In genomic region chr14:61834291-61834936, GRCm38 (mm10) we compare ENCODE assay signal across 14 mouse cellular contexts.
DNase-seq lines count a peak whose midpoint lies in the region; ATAC-seq and TF ChIP-seq lines count a peak whose summit lies in the region.
"Had no signal": no experiment of that assay in that cellular context is flagged by ENCODE, and none has a peak within 500 bp of the region (broad histone marks: within the 10 kb centered on the region; RNA-seq: fewer than 3 reads in every experiment).

No protein-coding gene starts in this region.

- H3K9ac ChIP-seq in embryonic facial prominence, embryonic 13.5 days = no peak overlapping the region
- H3K9ac ChIP-seq in lung, embryonic 14.5 days = no peak overlapping the region
- no peak overlapping the region for H3K9ac ChIP-seq in intestine, embryonic 15.5 days
- no peak overlapping the region for H3K9ac ChIP-seq in hindbrain, embryonic 11.5 days (ENCODE audit: low read depth, low read length)
- H3K9ac ChIP-seq: forebrain, embryonic 13.5 days; neural tube, embryonic 15.5 days had no signal

- peak; percentile 62; the same call in 1 of the 2 replicates for ATAC-seq in embryonic facial prominence, embryonic 13.5 days (ENCODE audit: insufficient number of reproducible peaks, insufficient read depth, low FRiP score, low TSS enrichment, low read depth)
- peak; percentile 82 for ATAC-seq in lung, embryonic 14.5 days (ENCODE audit: insufficient read depth)
- peak; percentile 66; the same call in 1 of the 2 replicates for ATAC-seq in intestine, embryonic 15.5 days
- ATAC-seq in hindbrain, embryonic 11.5 days (ENCODE audit: low FRiP score) = no peak
- ATAC-seq: forebrain, embryonic 13.5 days had no signal

- no peak overlapping the region for H3K4me3 ChIP-seq in embryonic facial prominence, embryonic 13.5 days
- no peak overlapping the region for H3K4me3 ChIP-seq in embryonic facial prominence, embryonic 10.5 days
- H3K4me3 ChIP-seq in lung, embryonic 14.5 days (ENCODE audit: low read depth, low read length) = no peak overlapping the region
- H3K4me3 ChIP-seq in intestine, embryonic 15.5 days (replicated peaks) = no peak overlapping the region
- H3K4me3 ChIP-seq in hindbrain, embryonic 11.5 days (ENCODE audit: low read depth, low read length) = no peak overlapping the region
- H3K4me3 ChIP-seq: forebrain, embryonic 13.5 days; neural tube, embryonic 15.5 days had no signal

- no peak for DNase-seq in embryonic facial prominence, embryonic 10.5 days (ENCODE audit: low spot score)
- DNase-seq in lung, embryonic 14.5 days = peak; percentile 78
- DNase-seq in lung, postnatal 25 days (ENCODE audit: low spot score) = no peak
- DNase-seq in splenic B cell, adult 2 months (ENCODE audit: low read depth, low spot score) = peak; percentile 16
- DNase-seq in cerebellum, adult 9-11 months = no peak
- DNase-seq in hindbrain, embryonic 11.5 days (ENCODE audit: low spot score) = no peak
- DNase-seq: adrenal gland, postnatal 36 days; cerebellum, postnatal 36 days; midbrain, embryonic 14.5 days had no signal

- TF ChIP-seq CTCF in lung, embryonic 14.5 days (IDR thresholded peaks at IDR 0.05; ENCODE audit: low read depth) = no peak

- WGBS in embryonic facial prominence, embryonic 13.5 days = 60% methylated on average over 8 of the region's 8 CpGs
- WGBS in embryonic facial prominence, embryonic 10.5 days = 71% methylated on average over 8 of the region's 8 CpGs
- WGBS in lung, embryonic 14.5 days = 20% methylated on average over 8 of the region's 8 CpGs
- WGBS in intestine, embryonic 15.5 days = 43% methylated on average over 8 of the region's 8 CpGs
- 70% methylated on average over 8 of the region's 8 CpGs for WGBS in hindbrain, embryonic 11.5 days

- H3K27me3 ChIP-seq in embryonic facial prominence, embryonic 13.5 days = no peaks in the 10 kb centered on the region
- no peaks in the 10 kb centered on the region for H3K27me3 ChIP-seq in embryonic facial prominence, embryonic 10.5 days (replicated peaks; ENCODE audit: low read depth, poor library complexity, severe bottlenecking)
- H3K27me3 ChIP-seq in lung, embryonic 14.5 days (ENCODE audit: insufficient read depth, low read length) = no peaks in the 10 kb centered on the region
- H3K27me3 ChIP-seq in intestine, embryonic 15.5 days (replicated peaks) = no peaks in the 10 kb centered on the region
- H3K27me3 ChIP-seq in splenic B cell, adult 2 months (ENCODE audit: control insufficient read depth, insufficient read depth, low read length, poor library complexity, severe bottlenecking) = no peaks in the 10 kb centered on the region
- H3K27me3 ChIP-seq in hindbrain, embryonic 11.5 days (ENCODE audit: control insufficient read depth, insufficient read depth, low read length) = no peaks in the 10 kb centered on the region
- H3K27me3 ChIP-seq: forebrain, embryonic 13.5 days; neural tube, embryonic 15.5 days had no signal

- no peak overlapping the region for H3K27ac ChIP-seq in embryonic facial prominence, embryonic 13.5 days
- no peak overlapping the region for H3K27ac ChIP-seq in embryonic facial prominence, embryonic 10.5 days (replicated peaks)
- H3K27ac ChIP-seq in lung, embryonic 14.5 days (ENCODE audit: low read depth) = no peak overlapping the region
- 0 out of 2 replicates have a peak overlapping the region, but pooled peaks have one; percentile 48 for H3K27ac ChIP-seq in intestine, embryonic 15.5 days
- H3K27ac ChIP-seq in hindbrain, embryonic 11.5 days (ENCODE audit: low read depth, low read length) = no peak overlapping the region
- H3K27ac ChIP-seq: forebrain, embryonic 13.5 days; neural tube, embryonic 15.5 days had no signal

- H3K36me3 ChIP-seq in embryonic facial prominence, embryonic 13.5 days = no peaks in the 10 kb centered on the region
- H3K36me3 ChIP-seq in embryonic facial prominence, embryonic 10.5 days (replicated peaks) = no peaks in the 10 kb centered on the region
- no peaks in the 10 kb centered on the region for H3K36me3 ChIP-seq in lung, embryonic 14.5 days (ENCODE audit: insufficient read depth)
- no peaks in the 10 kb centered on the region for H3K36me3 ChIP-seq in intestine, embryonic 15.5 days
- H3K36me3 ChIP-seq in splenic B cell, adult 2 months (ENCODE audit: control insufficient read depth, insufficient read depth, low read length, poor library complexity, severe bottlenecking) = no peaks in the 10 kb centered on the region
- H3K36me3 ChIP-seq in hindbrain, embryonic 11.5 days (ENCODE audit: control insufficient read depth, insufficient read depth, low read length) = no peaks in the 10 kb centered on the region
- H3K36me3 ChIP-seq: neural tube, embryonic 15.5 days had no signal

- H3K4me2 ChIP-seq in embryonic facial prominence, embryonic 13.5 days = no peak overlapping the region
- H3K4me2 ChIP-seq in lung, embryonic 14.5 days = 0 out of 2 replicates have a peak overlapping the region, but pooled peaks have one; percentile 2
- H3K4me2 ChIP-seq in intestine, embryonic 15.5 days (replicated peaks) = 0 out of 2 replicates have a peak overlapping the region, but pooled peaks have one; percentile 2
- H3K4me2 ChIP-seq in hindbrain, embryonic 11.5 days (replicated peaks; ENCODE audit: low read depth, low read length) = no peak overlapping the region
- H3K4me2 ChIP-seq: forebrain, embryonic 13.5 days; heart, embryonic 11.5 days; neural tube, embryonic 15.5 days had no signal

- H3K9me3 ChIP-seq in embryonic facial prominence, embryonic 13.5 days = no peaks in the 10 kb centered on the region
- no peaks in the 10 kb centered on the region for H3K9me3 ChIP-seq in embryonic facial prominence, embryonic 10.5 days
- no peaks in the 10 kb centered on the region for H3K9me3 ChIP-seq in lung, embryonic 14.5 days (ENCODE audit: low read depth, low read length)
- no peaks in the 10 kb centered on the region for H3K9me3 ChIP-seq in intestine, embryonic 15.5 days
- H3K9me3 ChIP-seq in hindbrain, embryonic 11.5 days (ENCODE audit: control insufficient read depth, low read length) = no peaks in the 10 kb centered on the region
- H3K9me3 ChIP-seq: forebrain, embryonic 13.5 days; neural tube, embryonic 15.5 days had no signal

- H3K4me1 ChIP-seq in embryonic facial prominence, embryonic 13.5 days = peaks cover 22% of the 10 kb centered on the region
- peaks cover 29% of the 10 kb centered on the region for H3K4me1 ChIP-seq in embryonic facial prominence, embryonic 10.5 days
- peaks cover 17% of the 10 kb centered on the region; the same call in 1 of the 2 replicates for H3K4me1 ChIP-seq in lung, embryonic 14.5 days (ENCODE audit: insufficient read depth)
- 0 out of 2 replicates have a peak, but pooled peaks cover 11% of the 10 kb centered on the region for H3K4me1 ChIP-seq in intestine, embryonic 15.5 days (replicated peaks)
- H3K4me1 ChIP-seq in hindbrain, embryonic 11.5 days (replicated peaks; ENCODE audit: control insufficient read depth, insufficient read depth, low read length) = no peaks in the 10 kb centered on the region

Comparison
In these comparisons a context has a peak if more than half of its experiments do, and no peak if none do; other contexts are left out.
1. DNase-seq: peak in lung, embryonic 14.5 days (single experiment) and splenic B cell, adult 2 months (single experiment); none in embryonic facial prominence, embryonic 10.5 days (single experiment), lung, postnatal 25 days (single experiment), cerebellum, adult 9-11 months (single experiment) and hindbrain, embryonic 11.5 days (single experiment).
2. H3K4me2 ChIP-seq: peak in lung, embryonic 14.5 days (single experiment) and intestine, embryonic 15.5 days (single experiment); none in embryonic facial prominence, embryonic 13.5 days (single experiment) and hindbrain, embryonic 11.5 days (single experiment).